Mouse (Mus musculus) liver, embryonic 14.5 days (tissue): ENCODE results near the gene Lrrc47. TPM values are rescaled to one million over a fixed set of nuclear protein-coding genes. Genes with fewer than 3 reads are reported as not detected.

Experiments used
- ATAC-seq: fragments of 200-750 bp; cut with Nextera tagmentation; 2 replicates; pipeline ENCODE4 v1.8.0; 2017; ENCODE audit warnings: moderate number of reproducible peaks, mild to moderate bottlenecking, moderate library complexity; ENCODE audit not compliant: insufficient read depth
- DNase-seq, 3 experiments: peaks; one replicate each; pipeline ENCODE4 v3.0.0-alpha.2; 2012 to 2013; ENCODE audit warnings: low read depth in 3 of 3, low spot score in 3 of 3
- H3K27ac ChIP-seq: fragments of 300-500 bp; sonication (generic); 2 replicates; pipeline ENCODE4 v1.5.1; 2014; ENCODE audit warnings: moderate library complexity, mild to moderate bottlenecking, control low read depth, inconsistent platforms
- H3K27me3 ChIP-seq: fragments of 300-500 bp; sonication (generic); 2 replicates; pipeline ENCODE4 v1.6.1; 2014; ENCODE audit warnings: mild to moderate bottlenecking, low read length, moderate library complexity; ENCODE audit not compliant: control insufficient read depth, insufficient read depth
- H3K36me3 ChIP-seq: fragments of 300-500 bp; sonication (generic); replicated peaks from 2 replicates; pipeline ENCODE4 v1.6.1; 2014; ENCODE audit warnings: low read depth; ENCODE audit not compliant: control insufficient read depth, insufficient read depth
- H3K4me1 ChIP-seq, 2 experiments: fragments of 200-500 bp in 1 of 2; fragments of 300-500 bp in 1 of 2; sonication (generic) in 1 of 2; replicated peaks; 2 replicates each; pipeline ENCODE4 v1.6.1; 2012 to 2014; ENCODE audit warnings: antibody characterized with exemption in 1 of 2, inconsistent platforms in 1 of 2, low read length in 1 of 2; ENCODE audit not compliant: control insufficient read depth in 2 of 2, insufficient read depth in 2 of 2
- H3K4me2 ChIP-seq: fragments of 300-500 bp; sonication (generic); 2 replicates; pipeline ENCODE4 v1.6.1; 2014; ENCODE audit warnings: low read depth, mild to moderate bottlenecking, control low read depth, moderate library complexity
- H3K4me3 ChIP-seq, 2 experiments: fragments of 200-500 bp in 1 of 2; fragments of 300-500 bp in 1 of 2; sonication (generic) in 1 of 2; 2 replicates each; pipeline ENCODE4 v1.5.1; 2012 to 2014; ENCODE audit warnings: low read depth in 2 of 2, low read length in 2 of 2, mild to moderate bottlenecking in 2 of 2, control low read depth in 1 of 2, inconsistent platforms in 1 of 2, moderate library complexity in 1 of 2; ENCODE audit not compliant: insufficient read depth in 1 of 2
- H3K9ac ChIP-seq: fragments of 300-500 bp; sonication (generic); replicated peaks from 2 replicates; pipeline ENCODE4 v1.6.1; 2014; ENCODE audit warnings: mild to moderate bottlenecking, control low read depth, moderate library complexity
- H3K9me3 ChIP-seq: fragments of 300-500 bp; sonication (generic); 2 replicates; pipeline ENCODE4 v1.6.1; 2016; ENCODE audit warnings: low read length, mixed read lengths; ENCODE audit not compliant: control insufficient read depth
- CTCF ChIP-seq: IDR thresholded peaks from 2 replicates; pipeline ENCODE4 v1.5.1; 2016; ENCODE audit warnings: antibody characterized with exemption, low read depth, control low read depth
- EP300 ChIP-seq: IDR thresholded peaks from 2 replicates; pipeline ENCODE4 v1.6.1; 2016; ENCODE audit warnings: antibody characterized with exemption, low read depth
- WGBS: fragments of 180-500 bp; shearing (Covaris S2); extraction: QIAGEN DNeasy Blood & Tissue Kit; methylation state at CpG from one replicate; pipeline ENCODE4 v1.1.7; 2014; ENCODE audit not compliant: insufficient replicate concordance; 5-methylcytosine and 5-hydroxymethylcytosine counted together
- polyA plus RNA-seq, 2 experiments: library from polyadenylated mRNA; depleted of rRNA in 1 of 2; stranded (reverse) in 1 of 2; unstranded in 1 of 2; fragments of >200 nt; fragmentation: Nextera tagmentation in 1 of 2; extraction: Ambion mirVana in 1 of 2; gene quantifications; 2 replicates each; pipeline versions ENCODE4 v1.2.1 to v1.2.3; 2012 to 2014

The Lrrc47 gene
- polyA plus RNA-seq, 2 experiments = 13.2 to 23.6 TPM

- ATAC-seq (peak; percentile 60), DNase-seq (no peak)
- 27% methylated on average over 13 of the region's 13 CpGs for WGBS
- peak overlapping the region; percentile 82 for H3K4me2 ChIP-seq
- peak overlapping the region; percentile 50 for H3K27ac ChIP-seq
- H3K27me3 ChIP-seq = no peaks in the 10 kb centered on the region
- peak overlapping the region; percentile 75 to 98 for H3K4me3 ChIP-seq
- peak overlapping the region; percentile 93 for H3K9ac ChIP-seq
- peaks cover 16 to 22% of the 10 kb centered on the region in 2 experiments for H3K4me1 ChIP-seq
- peaks cover 22% of the 10 kb centered on the region for H3K36me3 ChIP-seq
- H3K9me3 ChIP-seq = no peaks in the 10 kb centered on the region
- TF ChIP-seq EP300 (no peak), CTCF (no peak)
Observed at GRCm38 (mm10) chr4:154010907-154011645, 455 bp upstream of the Lrrc47 start.

- TF ChIP-seq EP300 = no peak
- TF ChIP-seq CTCF = no peak
- peak overlapping the region; percentile 75 to 98 for H3K4me3 ChIP-seq
- no peak for DNase-seq
- no peaks in the 10 kb centered on the region for H3K9me3 ChIP-seq
- under 1% methylated on average over 55 of the region's 55 CpGs for WGBS
- peaks cover 16 to 22% of the 10 kb centered on the region in 2 experiments for H3K4me1 ChIP-seq
- H3K27ac ChIP-seq = peak overlapping the region; percentile 13; the same call in 1 of the 2 replicates
- peak overlapping the region; percentile 93 for H3K9ac ChIP-seq
- peaks cover 32% of the 10 kb centered on the region for H3K36me3 ChIP-seq
- H3K27me3 ChIP-seq = no peaks in the 10 kb centered on the region
- peak overlapping the region; percentile 82 for H3K4me2 ChIP-seq
- no peak for ATAC-seq
Observed at GRCm38 (mm10) chr4:154012132-154012882, 776 bp downstream of the Lrrc47 start.

- peaks cover 48% of the 10 kb centered on the region for H3K36me3 ChIP-seq
- 83% methylated on average over 11 of the region's 11 CpGs for WGBS
- H3K9me3 ChIP-seq = no peaks in the 10 kb centered on the region
- no peak overlapping the region for H3K4me2 ChIP-seq
- no peak overlapping the region for H3K4me3 ChIP-seq
- TF ChIP-seq CTCF = no peak
- TF ChIP-seq EP300 = no peak
- no peaks in the 10 kb centered on the region for H3K27me3 ChIP-seq
- no peak overlapping the region for H3K9ac ChIP-seq
- DNase-seq = no peak
- no peak overlapping the region for H3K27ac ChIP-seq
- ATAC-seq = no peak
- peaks cover 16 to 22% of the 10 kb centered on the region in 2 experiments for H3K4me1 ChIP-seq
Observed at GRCm38 (mm10) chr4:154015476-154015875, 3.9 kb downstream of the Lrrc47 start.

GRCm38 (mm10) chr4:154019571-154019970 lies 8.0 kb downstream of the Lrrc47 start:
- H3K9me3 ChIP-seq = no peaks in the 10 kb centered on the region
- no peak overlapping the region for H3K27ac ChIP-seq
- 62% methylated on average over 7 of the region's 7 CpGs for WGBS
- ATAC-seq (no peak), DNase-seq (peak in 2 of 3 experiments; percentile 46 to 52)
- no peaks in the 10 kb centered on the region for H3K27me3 ChIP-seq
- H3K9ac ChIP-seq = no peak overlapping the region
- peaks cover 65% of the 10 kb centered on the region for H3K36me3 ChIP-seq
- no peak overlapping the region for H3K4me2 ChIP-seq
- TF ChIP-seq CTCF (peak; percentile 96), EP300 (no peak)
- H3K4me3 ChIP-seq = no peak overlapping the region
- H3K4me1 ChIP-seq = peaks cover 10 to 20% of the 10 kb centered on the region in 2 experiments

GRCm38 (mm10) chr4:154021432-154021831 lies 9.9 kb downstream of the Lrrc47 start:
- no peak for DNase-seq
- peaks cover 54% of the 10 kb centered on the region for H3K36me3 ChIP-seq
- H3K9ac ChIP-seq = no peak overlapping the region
- H3K27me3 ChIP-seq = no peaks in the 10 kb centered on the region
- H3K9me3 ChIP-seq = no peaks in the 10 kb centered on the region
- H3K4me3 ChIP-seq = no peak overlapping the region
- ATAC-seq = no peak
- 75% methylated on average over 9 of the region's 9 CpGs for WGBS
- TF ChIP-seq CTCF (no peak), EP300 (no peak)
- no peak overlapping the region for H3K4me2 ChIP-seq
- H3K27ac ChIP-seq = peak overlapping the region; percentile 15
- peaks cover 12 to 25% of the 10 kb centered on the region in 2 experiments for H3K4me1 ChIP-seq
